Mouse (Mus musculus): ENCODE measurements around the gene Cd209g. TPM values are rescaled to one million over a fixed set of nuclear protein-coding genes. Genes with fewer than 3 reads are reported as not detected.
"Not testable (repeated sequence)": the region's sequence is repeated elsewhere in the genome, so short reads cannot be mapped to it uniquely, and the experiment has no call there.

Gene Cd209g
- total RNA-seq (2014; rRNA removed) (not detected in 2 replicates), polyA plus RNA-seq (2015; fragmentation: Nextera tagmentation; extraction: Ambion mirVana) (not detected in 2 replicates)

DNA sequence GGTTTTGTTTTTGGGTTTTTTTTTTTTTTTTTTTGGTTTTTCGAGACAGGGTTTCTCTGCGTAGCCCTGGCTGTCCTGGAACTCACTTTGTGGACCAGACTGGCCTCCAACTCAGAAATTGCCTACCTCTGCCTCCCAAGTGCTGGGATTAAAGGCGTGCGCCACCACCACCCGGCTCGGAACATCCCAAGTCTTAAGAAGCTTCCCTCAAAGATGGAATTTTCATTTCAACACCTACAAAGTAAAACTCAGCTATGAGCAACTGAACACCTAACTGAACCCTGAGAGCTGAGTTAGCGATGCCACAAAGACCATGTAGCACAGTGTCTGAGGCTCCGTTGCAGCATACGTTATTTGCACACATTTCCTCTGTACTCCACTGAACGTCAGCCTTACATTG lies at the start of gene Cd209g:
Gene Cd209g (plus strand): TSS at position 301 of the 400 bp plus-strand sequence.
- TF ChIP-seq CTCF (IDR thresholded peaks at IDR 0.05), result no peak
- DNase-seq (ENCODE audit: low spot score) (no peak), ATAC-seq (ENCODE audit: low FRiP score) (no peak)
- no peak within 1 kb of the TSS for H3K4me3 ChIP-seq (ENCODE audit: low read depth, low read length)
- no peak within 1 kb of the TSS for H3K4me2 ChIP-seq (ENCODE audit: low read depth, low read length, poor library complexity, severe bottlenecking)
- H3K9me3 ChIP-seq (ENCODE audit: low read length), result no peaks in the 10 kb centered on the region
- H3K27me3 ChIP-seq (ENCODE audit: insufficient read depth, low read length), result no peaks in the 10 kb centered on the region
- WGBS, result 95% methylated on average over 10 of the region's 10 CpGs
- H3K27ac ChIP-seq (ENCODE audit: low read depth, low read length), result no peak within 1 kb of the TSS
- no peak within 1 kb of the TSS for H3K9ac ChIP-seq (replicated peaks; ENCODE audit: low read length, poor library complexity, severe bottlenecking)
- H3K4me1 ChIP-seq (ENCODE audit: insufficient read depth, low read length), result no peaks in the 10 kb centered on the region
- no peaks in the 10 kb centered on the region for H3K36me3 ChIP-seq (ENCODE audit: insufficient read depth, low read length)

DNA sequence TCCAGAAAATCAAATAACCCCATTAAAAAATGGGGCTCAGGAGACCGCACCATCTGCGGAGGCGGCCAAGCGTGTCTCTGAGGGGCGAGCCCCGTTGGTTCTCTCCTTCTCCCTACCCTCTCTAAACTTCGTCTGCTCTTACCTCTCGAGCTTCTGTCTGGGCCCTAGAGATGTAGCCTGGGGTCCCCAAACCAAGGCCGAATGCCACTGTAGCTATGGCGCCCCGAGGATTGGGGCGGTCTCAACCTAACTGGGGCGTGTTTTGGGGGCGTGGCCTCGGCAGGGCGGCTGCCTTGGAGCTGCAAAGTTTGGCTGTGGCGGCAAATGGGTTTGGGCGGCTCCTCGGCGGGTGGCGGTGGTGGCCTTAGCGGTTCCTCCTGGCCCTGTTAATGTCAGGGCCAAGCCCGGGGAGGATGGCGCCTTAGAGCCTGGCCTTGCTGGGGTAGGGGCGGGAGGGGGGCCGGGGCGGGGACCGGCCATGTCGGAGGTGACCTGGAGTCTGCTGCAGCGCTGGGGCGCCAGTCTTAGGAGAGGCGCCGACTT lies 46.6 kb upstream of the Cd209g start:
- H3K4me1 ChIP-seq (ENCODE audit: insufficient read depth, low read length); H3K4me2 ChIP-seq (ENCODE audit: low read depth, low read length, poor library complexity, severe bottlenecking); ATAC-seq (ENCODE audit: low FRiP score); H3K4me3 ChIP-seq (ENCODE audit: low read depth, low read length); H3K27me3 ChIP-seq (ENCODE audit: insufficient read depth, low read length); H3K9me3 ChIP-seq (ENCODE audit: low read length); DNase-seq (ENCODE audit: low spot score); H3K36me3 ChIP-seq (ENCODE audit: insufficient read depth, low read length); H3K9ac ChIP-seq (replicated peaks; ENCODE audit: low read length, poor library complexity, severe bottlenecking); H3K27ac ChIP-seq (ENCODE audit: low read depth, low read length): not testable (repeated sequence)
- 40% methylated on average over 32 of the region's 33 CpGs for WGBS

DNA sequence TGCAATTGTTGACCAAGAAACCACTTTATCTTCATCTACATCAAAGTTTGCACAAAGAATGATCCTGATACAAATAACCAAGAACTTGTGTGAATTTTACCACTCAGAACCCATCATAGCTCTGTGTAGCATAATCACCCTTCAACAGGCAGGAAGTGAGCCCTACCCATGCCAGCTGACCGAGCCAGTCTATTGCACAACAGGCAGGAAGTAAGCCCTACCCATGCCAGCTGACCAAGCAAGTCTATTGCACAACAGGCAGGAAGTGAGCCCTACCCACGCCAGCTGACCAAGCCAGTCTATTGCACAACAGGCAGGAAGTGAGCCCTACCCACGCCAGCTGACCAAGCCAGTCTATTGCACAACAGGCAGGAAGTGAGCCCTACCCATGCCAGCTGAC lies 45.4 kb upstream of the Cd209g start:
- not testable (repeated sequence) for H3K9me3 ChIP-seq (ENCODE audit: low read length); H3K4me2 ChIP-seq (ENCODE audit: low read depth, low read length, poor library complexity, severe bottlenecking); H3K9ac ChIP-seq (replicated peaks; ENCODE audit: low read length, poor library complexity, severe bottlenecking); H3K27me3 ChIP-seq (ENCODE audit: insufficient read depth, low read length); H3K27ac ChIP-seq (ENCODE audit: low read depth, low read length); H3K36me3 ChIP-seq (ENCODE audit: insufficient read depth, low read length); ATAC-seq (ENCODE audit: low FRiP score); DNase-seq (ENCODE audit: low spot score); H3K4me3 ChIP-seq (ENCODE audit: low read depth, low read length); H3K4me1 ChIP-seq (ENCODE audit: insufficient read depth, low read length)
- 92% methylated on average over 3 of the region's 3 CpGs for WGBS

DNA sequence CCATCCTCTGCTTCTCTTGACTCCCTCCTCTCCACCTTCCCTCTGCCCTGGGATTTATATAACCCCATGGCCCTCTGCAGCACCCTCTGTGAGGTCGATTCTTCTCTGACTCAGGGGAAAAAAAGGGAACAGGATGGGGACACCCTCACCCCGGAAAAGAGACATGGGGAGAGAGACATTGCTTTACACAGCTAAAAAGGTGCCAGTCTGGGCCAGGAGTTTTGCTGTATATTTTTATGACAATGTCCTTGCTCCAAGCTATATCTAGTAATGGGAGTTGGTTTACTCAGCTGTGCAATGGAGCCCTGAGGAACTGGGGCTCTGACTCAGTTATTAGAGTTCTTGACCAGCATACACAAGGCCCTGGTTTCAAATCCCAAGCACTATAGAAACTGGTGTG lies 28.2 kb upstream of the Cd209g start, which contains the start of gene Cd209f:
Gene Cd209f (minus strand): TSS at position 101 of the 400 bp plus-strand sequence.
- H3K4me1 ChIP-seq (ENCODE audit: insufficient read depth, low read length); H3K27ac ChIP-seq (ENCODE audit: low read depth, low read length); H3K36me3 ChIP-seq (ENCODE audit: insufficient read depth, low read length); H3K9me3 ChIP-seq (ENCODE audit: low read length); H3K4me2 ChIP-seq (ENCODE audit: low read depth, low read length, poor library complexity, severe bottlenecking); H3K9ac ChIP-seq (replicated peaks; ENCODE audit: low read length, poor library complexity, severe bottlenecking); H3K27me3 ChIP-seq (ENCODE audit: insufficient read depth, low read length); ATAC-seq (ENCODE audit: low FRiP score); DNase-seq (ENCODE audit: low spot score); H3K4me3 ChIP-seq (ENCODE audit: low read depth, low read length): not testable (repeated sequence)
- WGBS, result 86% methylated on average over 1 of the region's 2 CpGs

DNA sequence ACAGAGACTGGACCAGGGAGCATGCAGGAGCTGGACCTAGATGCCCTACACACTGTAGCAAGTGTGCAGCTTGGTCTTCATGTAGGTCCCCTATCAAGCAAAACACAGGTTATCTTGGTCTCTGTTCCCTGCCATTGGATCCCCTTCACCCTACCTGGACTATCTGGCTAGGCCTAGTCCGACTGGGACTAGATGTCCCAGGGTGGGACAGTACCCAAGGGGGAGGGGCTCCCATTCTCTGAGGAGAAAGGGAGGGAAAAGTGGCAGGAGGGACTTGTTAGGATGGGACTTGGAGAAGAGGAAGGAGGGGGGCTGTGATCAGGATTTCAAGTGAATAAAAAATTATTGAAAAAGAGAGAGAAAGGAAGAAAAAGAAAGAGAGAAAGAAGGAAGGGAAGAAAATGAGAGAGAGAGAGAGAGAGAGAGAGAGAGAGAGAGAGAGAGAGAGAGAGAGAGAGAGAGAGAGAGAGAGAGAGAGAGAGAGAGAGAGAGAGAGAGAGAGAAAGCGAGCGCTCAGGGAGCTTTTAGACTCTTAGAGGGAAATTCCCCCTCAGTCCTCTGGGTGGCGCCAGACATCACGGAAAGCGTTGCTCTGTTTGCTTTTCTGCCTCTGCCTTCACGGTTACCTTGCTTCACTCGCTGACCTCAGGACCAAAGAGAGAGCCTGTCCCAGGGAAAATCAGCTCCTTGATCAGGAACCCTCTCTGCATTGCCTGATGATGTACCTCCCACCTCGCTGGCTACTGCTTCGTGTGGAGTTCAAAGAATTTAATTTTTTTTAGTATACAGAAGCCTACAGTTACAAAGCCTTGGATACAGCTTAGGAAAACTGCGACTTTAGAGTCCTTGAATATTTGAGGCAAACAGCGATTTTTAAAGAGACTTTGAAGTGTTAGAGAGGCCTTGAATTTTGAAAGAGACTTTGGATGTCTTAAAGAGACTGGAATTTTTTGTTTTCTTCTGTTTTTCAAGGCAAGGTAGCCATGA lies 6.1 kb downstream of the Cd209g start:
- peak; percentile 85 for TF ChIP-seq CTCF (IDR thresholded peaks at IDR 0.05)
- H3K27me3 ChIP-seq (ENCODE audit: insufficient read depth, low read length), result no peaks in the 10 kb centered on the region
- H3K27ac ChIP-seq (ENCODE audit: low read depth, low read length), result no peak overlapping the region
- no peaks in the 10 kb centered on the region for H3K9me3 ChIP-seq (ENCODE audit: low read length)
- 9% methylated on average over 12 of the region's 12 CpGs for WGBS
- no peak overlapping the region for H3K9ac ChIP-seq (replicated peaks; ENCODE audit: low read length, poor library complexity, severe bottlenecking)
- peak overlapping the region; percentile 18; the same call in 1 of the 2 replicates for H3K4me2 ChIP-seq (ENCODE audit: low read depth, low read length, poor library complexity, severe bottlenecking)
- H3K36me3 ChIP-seq (ENCODE audit: insufficient read depth, low read length), result no peaks in the 10 kb centered on the region
- peak; percentile 86 for DNase-seq (ENCODE audit: low spot score)
- no peak overlapping the region for H3K4me3 ChIP-seq (ENCODE audit: low read depth, low read length)
- H3K4me1 ChIP-seq (ENCODE audit: insufficient read depth, low read length), result no peaks in the 10 kb centered on the region
- ATAC-seq (ENCODE audit: low FRiP score), result peak; percentile 81

DNA sequence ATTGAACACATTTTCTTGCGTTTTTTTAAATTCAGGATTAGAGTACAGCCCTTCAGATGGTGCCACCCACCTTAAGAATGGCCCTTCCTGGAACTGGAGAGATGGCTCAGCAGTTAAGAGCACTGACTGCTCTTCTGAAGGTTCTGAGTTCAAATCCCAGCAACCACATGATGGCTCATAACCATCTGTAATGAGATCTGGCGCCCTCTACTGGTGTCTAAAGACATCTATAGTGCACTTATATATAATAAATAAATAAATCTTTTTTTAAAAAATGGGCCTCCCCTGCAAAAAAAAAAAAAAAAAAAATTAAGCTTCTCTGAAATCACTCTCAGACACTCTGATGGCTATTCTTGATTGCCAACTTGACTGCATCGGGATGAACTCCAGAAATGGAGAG lies 7.8 kb downstream of the Cd209g start:
- peak; percentile 19 for DNase-seq (ENCODE audit: low spot score)
- H3K9ac ChIP-seq (replicated peaks; ENCODE audit: low read length, poor library complexity, severe bottlenecking), result no peak overlapping the region
- no peaks in the 10 kb centered on the region for H3K9me3 ChIP-seq (ENCODE audit: low read length)
- no peaks in the 10 kb centered on the region for H3K36me3 ChIP-seq (ENCODE audit: insufficient read depth, low read length)
- ATAC-seq (ENCODE audit: low FRiP score), result no peak
- H3K4me3 ChIP-seq (ENCODE audit: low read depth, low read length), result no peak overlapping the region
- H3K27ac ChIP-seq (ENCODE audit: low read depth, low read length), result no peak overlapping the region
- no peak overlapping the region for H3K4me2 ChIP-seq (ENCODE audit: low read depth, low read length, poor library complexity, severe bottlenecking)
- peak; percentile 21; the same call in 1 of the 2 replicates for TF ChIP-seq CTCF (IDR thresholded peaks at IDR 0.05)
- H3K4me1 ChIP-seq (ENCODE audit: insufficient read depth, low read length), result no peaks in the 10 kb centered on the region
- WGBS, result 63% methylated on average over 3 of the region's 3 CpGs
- H3K27me3 ChIP-seq (ENCODE audit: insufficient read depth, low read length), result no peaks in the 10 kb centered on the region

All from midbrain, postnatal 0 days (tissue).